Mouse (Mus musculus): ENCODE data around the gene Gstt4.

GRCm38 (mm10) chr10:75828500-75828931, 6.2 kb upstream of the Gstt4 start:
- TF ChIP-seq FLI1 (IDR thresholded peaks at IDR 0.05; ENCODE audit: low read length), result no peak
- no peak for TF ChIP-seq GATA1 (IDR thresholded peaks at IDR 0.05; ENCODE audit: borderline replicate concordance, low read length)
